Mouse (Mus musculus) naive thymus-derived CD4-positive, alpha-beta T cell, adult 2 months (primary cell): ENCODE data around the gene Olfr983.

ENCODE experiments used
- DNase-seq: peaks from one replicate; pipeline ENCODE4 v3.0.0-alpha.2; 2011; ENCODE audit warnings: low read depth

Olfr983 gene

DNA sequence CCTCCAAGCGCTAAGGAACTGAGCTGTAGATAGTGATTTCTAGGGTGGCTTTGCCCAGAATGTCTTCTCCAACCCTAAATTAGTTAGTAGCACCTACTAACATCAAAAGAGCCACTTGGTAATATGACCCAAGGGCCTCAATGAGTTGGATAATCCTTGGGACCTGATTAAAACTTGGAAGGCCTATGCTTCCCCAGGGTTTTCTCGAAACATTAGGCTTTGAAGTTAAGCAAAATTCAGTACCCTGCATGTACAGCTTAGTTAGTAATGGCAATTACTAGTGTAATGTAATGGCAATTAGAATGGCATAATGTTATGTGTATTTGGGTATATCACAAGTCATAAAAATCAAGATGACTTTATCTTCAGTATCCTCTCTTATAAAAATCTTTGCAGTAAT lies at the start of gene Olfr983:
Gene Olfr983 (minus strand): TSS at position 101 of the 400 bp plus-strand sequence.
- no peak for DNase-seq

DNA sequence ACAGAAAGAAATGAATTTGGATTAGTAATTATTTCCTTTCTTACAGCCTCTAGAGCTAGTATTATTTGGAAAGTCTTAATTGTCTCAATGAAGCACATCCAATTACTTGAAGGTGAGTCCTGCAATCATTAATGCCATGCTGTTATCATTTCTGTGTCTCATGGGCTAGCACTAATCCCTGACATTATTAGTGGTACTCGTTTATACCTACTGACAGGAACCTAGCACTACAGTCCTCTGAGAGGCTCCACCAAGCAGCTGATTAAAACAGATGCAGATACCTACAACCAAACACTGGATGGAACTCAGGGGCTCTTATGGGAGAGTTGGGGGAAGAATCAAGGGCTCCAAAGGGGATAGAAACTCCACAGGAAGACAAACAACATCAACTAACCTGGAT lies 48.1 kb upstream of the Olfr983 start:
- DNase-seq: no peak

DNA sequence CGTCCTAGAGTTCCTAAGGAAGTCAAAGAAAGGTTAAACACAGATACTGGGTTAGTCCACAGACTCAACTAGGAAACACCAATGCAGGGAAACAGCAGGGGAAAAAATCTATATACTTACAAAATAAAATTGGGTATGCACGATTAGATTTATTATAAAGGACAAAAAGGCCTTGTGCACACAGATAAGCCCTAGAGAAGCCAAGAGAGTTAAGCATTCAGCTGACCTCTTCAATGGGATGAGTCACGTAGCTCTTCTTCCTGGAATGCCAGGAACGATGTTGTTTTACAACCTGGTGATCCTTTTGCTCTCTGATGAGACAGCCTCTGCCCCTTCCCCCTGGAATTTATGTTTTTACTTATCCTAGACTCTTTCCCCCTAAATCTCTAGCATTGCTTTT lies 46.1 kb upstream of the Olfr983 start:
- no peak for DNase-seq

DNA sequence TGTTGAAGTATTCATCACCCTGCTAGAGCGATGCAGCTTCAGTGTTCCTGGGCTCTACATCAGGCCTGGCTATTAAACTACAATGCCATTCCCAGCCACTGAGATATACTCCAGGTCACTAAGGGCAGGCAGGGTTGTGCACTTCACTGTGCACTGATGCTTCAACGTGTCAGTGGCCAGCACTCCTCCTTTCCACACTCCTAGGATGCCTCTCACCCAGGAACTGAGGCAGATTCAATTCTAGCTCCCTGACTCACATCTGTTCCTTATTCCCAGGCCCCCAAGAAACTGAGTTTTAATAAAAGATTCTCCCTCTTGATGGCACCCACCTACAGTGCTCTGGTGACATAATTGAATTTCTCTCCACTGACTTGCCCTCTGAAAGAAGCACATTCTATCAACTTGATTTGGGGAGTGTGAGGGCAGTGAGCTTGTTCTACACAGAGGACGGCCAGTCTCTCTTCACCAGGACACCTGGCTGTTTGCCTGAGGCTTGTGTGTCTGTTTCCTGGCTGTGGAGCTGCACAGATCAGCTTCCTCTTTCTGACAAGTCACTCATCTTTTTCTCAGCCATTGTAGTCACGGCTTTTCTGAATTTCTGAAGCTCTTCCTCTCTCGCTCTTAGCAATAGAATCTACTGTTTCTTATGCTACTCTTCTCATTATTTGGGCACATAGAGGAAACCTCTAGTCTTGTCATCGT lies 43.7 kb upstream of the Olfr983 start:
- no peak for DNase-seq

DNA sequence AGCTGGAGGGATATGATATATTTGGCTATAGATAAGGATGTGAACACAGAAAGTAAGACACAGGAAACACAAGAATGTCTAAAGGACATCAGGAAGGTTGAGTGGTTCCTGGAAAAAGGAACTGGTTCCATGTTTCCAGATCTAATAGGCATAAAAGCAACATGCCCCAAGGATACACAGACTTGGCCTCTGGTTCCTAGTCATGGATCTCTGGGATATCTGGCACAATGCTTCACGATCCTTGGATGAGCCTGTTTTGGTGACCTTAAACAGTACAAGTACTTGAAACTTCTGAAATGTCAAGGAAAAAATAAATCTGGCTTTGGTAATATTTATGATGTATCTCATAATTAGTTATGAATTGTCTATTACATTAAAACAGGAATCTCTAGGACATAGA lies 37.2 kb upstream of the Olfr983 start:
- no peak for DNase-seq

DNA sequence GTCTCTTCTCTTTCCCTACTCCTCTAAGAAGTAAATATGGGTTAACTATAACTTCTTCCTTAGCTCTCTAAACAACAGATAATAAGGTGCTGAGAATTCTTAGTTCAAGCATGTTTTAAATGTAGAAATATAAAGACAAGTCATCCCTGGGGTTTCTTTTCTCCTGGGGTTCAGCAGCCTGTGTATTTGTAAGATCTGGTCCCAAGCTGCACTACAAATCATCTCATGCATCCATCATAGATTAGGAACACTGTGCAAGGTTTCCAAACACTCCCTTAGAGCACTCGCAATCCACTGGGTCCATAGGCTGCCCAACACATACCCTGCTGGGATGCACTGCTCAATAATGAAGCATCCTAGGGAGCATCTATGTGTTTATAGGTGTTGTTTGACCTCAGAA lies 36.7 kb upstream of the Olfr983 start, which contains the start of gene Olfr985:
Gene Olfr985 (minus strand): TSS at position 101 of the 400 bp plus-strand sequence.
- DNase-seq: no peak

DNA sequence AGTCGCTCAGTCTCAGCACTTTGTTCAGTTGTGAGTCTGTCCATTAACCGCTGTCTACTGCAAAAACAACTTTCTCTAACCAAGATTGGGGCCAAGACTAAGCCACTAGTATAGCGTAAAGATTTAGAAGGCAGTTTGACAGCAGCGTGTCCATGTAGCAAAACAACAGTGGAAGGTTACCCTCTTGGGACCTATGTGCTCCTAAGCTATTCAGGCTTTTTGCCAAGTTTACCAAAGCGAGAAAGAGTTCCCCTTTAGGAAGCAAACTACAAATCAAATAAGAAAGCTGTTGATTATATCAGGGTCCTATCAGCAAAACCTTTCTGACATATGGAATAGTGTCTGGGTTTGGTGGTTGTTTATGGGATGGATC lies 23.9 kb upstream of the Olfr983 start:
- DNase-seq: no peak

DNA sequence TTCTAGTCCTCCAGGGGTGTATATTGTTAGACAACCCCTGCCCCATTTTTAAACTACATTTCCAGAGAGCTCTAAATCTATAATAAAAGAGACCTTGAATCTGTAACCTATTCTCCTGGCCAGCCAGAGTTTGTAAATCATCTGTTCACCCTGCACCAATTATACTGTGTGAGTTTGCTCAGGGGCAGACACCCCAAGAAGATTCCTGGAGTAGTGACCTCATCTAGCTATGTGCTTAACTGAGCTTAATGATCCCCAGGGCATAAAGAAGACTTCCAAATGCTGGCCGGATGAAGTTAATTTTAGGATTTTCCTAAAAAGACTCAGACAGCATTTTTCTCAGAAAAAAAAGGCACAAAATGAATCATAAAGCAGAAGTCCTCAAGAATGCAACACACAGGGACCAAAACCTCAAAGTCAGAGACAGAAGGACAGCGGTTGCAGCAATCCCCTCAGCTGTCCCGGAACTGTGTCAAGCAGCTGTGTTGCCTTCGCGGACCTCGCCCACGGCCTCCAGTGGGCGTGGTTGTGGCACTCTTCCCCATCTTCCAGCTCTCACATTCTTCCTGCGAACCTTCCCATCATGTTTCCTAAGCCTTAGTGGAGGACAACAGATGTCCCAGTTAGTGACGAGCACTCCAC lies 23.4 kb upstream of the Olfr983 start:
- DNase-seq: no peak

DNA sequence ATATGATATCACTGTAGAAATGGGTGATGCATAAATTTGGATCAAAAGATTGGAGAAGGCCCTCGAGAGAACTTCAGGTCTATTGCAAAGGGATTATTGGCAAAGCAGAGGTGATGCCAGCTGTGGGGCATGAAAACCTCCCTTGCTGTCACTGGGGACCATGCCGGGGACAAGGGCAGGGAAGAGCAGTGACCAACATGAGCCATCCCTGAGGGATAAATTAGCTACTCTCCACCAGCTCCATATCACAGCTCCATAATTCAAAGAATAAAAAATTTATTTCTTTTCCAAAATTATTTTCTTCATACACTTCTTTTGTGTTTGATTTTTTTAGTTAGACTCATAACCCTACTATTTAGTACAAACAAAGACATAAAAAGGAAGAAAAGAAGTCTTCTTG lies 20.7 kb upstream of the Olfr983 start, which contains the start of gene Olfr984:
Gene Olfr984 (minus strand): TSS at position 101 of the 400 bp plus-strand sequence.
- no peak for DNase-seq

DNA sequence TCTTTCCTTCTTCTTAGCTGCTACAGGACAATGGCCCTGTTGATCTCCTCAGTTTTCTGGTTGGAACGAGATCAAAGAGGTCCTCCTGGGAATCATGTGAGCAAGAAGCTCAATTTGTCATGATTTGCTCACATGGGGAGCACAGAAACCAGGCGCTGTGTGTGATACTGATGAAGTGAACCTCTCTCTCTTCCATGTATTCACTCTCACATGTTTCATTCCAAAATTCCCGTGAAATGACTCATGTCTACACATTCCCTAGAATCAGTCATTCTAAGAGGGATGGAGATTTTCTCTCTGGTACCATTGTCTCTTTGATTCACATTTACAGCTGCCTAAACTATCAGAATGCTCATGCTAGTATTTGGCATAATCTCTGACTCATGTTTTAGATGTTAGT lies 1.4 kb upstream of the Olfr983 start:
- DNase-seq: no peak

DNA sequence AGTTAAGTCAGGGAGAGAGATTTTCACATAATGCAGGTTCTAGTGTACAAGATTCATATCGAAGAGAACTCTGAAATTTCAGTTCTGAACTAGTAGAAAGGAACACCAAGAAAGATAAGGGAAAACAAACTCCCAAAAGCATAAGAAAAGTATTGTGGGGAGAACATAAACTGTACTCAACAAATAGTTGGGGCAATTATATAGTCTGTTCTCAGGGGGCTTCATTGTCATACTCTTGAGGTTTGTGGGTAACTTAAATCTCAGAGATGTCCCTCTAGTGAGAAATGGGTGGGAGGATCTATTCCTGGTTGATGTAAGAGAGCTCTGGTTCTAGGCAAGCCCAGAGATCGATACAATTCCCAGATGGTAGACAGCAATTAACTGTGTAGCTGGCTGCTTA lies 19.9 kb downstream of the Olfr983 start, which contains the start of gene Olfr982:
Gene Olfr982 (plus strand): TSS at position 301 of the 400 bp plus-strand sequence.
- DNase-seq: no peak

DNA sequence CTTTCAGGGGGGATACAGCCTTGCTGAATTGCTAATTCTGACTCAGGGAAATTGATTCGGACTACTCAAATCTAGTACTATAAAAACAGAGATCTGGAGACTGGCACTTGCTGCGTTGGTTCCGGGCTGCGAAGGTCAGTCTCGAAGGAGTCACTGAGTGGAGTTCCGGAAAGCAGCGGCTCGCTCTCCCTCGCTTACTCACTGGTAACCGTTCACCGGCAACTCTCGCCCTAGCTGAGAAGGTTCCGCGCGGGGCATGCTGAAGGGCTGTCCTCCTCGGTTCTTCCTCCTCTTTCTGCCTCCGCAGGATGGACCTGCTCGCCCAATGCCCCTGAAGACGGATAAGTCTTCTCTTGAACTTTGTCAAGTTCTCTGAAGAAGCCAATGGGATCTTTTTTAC lies 43.3 kb downstream of the Olfr983 start:
- DNase-seq: no peak
